Mouse (Mus musculus): Measurements from ENCODE around the gene Sptlc2.
A peak's percentile ranks its signal among the peaks of the same experiment; 100 is the strongest.
"Not testable (repeated sequence)": the region's sequence is repeated elsewhere in the genome, so short reads cannot be mapped to it uniquely, and the experiment has no call there.

The Sptlc2 gene

GRCm38 (mm10) chr12:87331908-87332307 lies 56.2 kb downstream of the Sptlc2 start:
- no peak for DNase-seq (ENCODE audit: low read depth, low spot score)

DNA sequence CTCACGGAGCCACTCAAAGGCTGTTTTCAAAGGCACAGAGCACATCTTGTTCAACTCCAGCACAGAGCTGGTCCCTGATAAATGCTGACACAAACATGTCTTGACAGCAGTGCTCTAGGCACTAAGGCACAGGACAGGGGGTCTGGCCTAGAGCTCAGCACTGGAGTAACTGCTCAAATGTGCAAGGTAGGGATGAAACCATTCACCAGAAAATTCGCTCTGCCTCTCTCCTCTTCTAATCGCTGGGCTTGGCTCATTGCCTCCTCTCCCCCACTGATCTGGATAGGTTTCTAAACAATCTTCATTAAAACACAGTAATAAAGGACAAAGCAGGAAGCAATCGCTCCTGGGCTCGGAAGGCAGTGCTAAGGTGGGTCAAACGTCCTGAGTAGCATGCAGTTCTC lies 57.1 kb downstream of the Sptlc2 start:
- DNase-seq (ENCODE audit: low read depth, low spot score), result no peak

GRCm38 (mm10) chr12:87330213-87330612 lies 57.9 kb downstream of the Sptlc2 start:
- DNase-seq (ENCODE audit: low read depth, low spot score), result peak; percentile 42

- DNase-seq (ENCODE audit: low read depth, low spot score), result no peak
Measured at GRCm38 (mm10) chr12:87328025-87328424, 60.1 kb downstream of the Sptlc2 start.

DNA sequence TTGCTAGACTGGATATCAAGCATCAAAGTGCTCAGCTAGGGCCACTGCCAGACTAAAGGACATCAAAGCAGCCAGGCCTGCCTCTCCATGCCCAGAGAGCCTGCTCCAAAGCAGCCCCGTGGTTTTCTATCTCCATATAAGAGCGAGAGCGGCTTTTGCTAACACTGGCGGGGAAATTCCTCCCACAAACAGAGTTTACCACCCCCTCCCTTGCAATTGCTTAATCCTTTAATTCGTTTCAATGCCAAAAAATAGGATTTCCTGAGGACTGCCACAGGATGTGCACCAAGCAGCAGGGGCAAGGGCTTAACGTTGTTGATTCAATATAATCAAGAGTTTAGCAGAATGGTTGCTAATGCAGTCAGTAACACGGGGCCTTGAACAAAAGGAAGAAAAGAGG lies 60.5 kb downstream of the Sptlc2 start:
- DNase-seq (ENCODE audit: low read depth, low spot score), result no peak

DNA sequence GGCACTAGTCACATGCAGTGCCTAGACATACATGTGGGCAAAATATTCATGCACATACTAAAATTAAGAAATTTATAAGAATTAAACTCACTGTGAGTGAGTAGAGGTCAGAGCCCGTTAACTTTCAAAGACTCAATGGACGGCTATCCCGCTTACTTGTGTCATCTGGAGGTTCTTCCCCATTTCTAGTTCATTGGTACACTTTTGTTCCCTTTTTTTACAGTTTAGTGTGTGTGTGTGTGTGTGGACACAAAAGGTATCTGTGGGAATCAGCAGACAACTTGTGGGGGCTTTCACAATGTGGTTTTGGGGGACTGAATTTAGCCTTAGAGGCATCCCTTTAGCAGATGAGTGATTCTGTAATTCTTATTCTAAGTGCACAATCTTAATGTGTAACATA lies 62.7 kb downstream of the Sptlc2 start:
- DNase-seq (ENCODE audit: low read depth, low spot score), result no peak

- DNase-seq (ENCODE audit: low read depth, low spot score), result no peak
Measured at GRCm38 (mm10) chr12:87319229-87319628, 68.9 kb downstream of the Sptlc2 start.

DNA sequence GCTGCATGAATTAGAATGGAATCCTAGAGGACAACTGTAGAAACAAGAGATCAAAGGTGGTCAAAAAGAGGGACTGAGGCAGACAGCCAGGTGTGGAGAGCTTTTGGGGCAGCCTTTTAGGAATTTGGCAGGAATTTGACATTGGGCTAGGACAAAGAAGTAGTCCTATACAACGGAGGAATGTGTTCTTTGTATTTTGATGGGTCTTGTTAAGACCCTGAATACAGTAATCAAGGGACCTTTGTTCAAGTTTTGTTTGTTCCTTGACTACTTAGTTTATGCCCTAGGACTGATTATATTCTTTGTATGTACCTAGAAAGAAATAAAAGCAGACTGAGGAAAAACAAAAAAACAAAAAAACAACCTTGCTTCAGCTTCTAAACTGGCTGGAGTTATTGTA lies 70.2 kb downstream of the Sptlc2 start:
- DNase-seq (ENCODE audit: low read depth, low spot score), result no peak

- DNase-seq (ENCODE audit: low read depth, low spot score), result no peak
Measured at GRCm38 (mm10) chr12:87313098-87313497, 75.1 kb downstream of the Sptlc2 start.

GRCm38 (mm10) chr12:87306584-87306844 lies 81.6 kb downstream of the Sptlc2 start:
- DNase-seq (ENCODE audit: low read depth, low spot score), result not testable (repeated sequence)

DNA sequence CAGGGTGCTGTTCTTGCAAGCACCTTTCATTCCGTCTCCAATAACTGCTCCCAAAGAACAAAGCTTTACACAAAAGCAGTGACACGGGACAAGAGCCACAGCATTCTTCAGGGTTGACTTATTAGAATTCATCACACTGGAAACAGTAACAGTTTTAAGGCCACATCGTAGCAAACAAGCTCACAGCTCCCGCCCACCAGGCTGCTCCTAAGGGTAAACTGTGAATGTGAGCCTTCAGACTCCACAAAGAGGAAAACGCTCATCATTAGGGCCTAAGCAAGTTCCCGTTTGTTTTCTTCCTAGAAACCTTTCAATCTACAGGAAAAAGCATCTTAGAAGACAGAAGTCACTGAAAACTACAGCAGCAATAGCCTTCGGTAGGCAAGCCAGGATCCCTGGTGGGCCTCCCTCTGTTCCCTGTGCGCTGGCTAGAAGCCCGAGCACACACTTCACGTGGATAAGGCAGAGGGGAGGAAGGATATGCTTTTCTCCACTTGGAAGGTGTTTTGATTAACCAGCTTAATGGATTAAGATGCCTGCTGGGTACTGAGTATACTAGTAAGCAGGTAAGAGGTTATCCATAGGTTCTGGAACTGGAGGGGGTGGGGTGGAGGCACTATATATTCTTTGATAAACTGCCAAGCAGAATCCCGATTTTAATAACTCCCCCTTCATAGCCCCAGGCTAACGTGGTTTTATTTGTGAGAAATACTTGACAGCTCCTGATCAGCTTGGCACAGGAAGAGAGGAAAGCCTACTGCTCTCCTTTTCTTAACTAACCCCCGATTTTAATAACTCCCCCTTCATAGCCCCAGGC lies 82.2 kb downstream of the Sptlc2 start:
- DNase-seq (ENCODE audit: low read depth, low spot score), result no peak

DNA sequence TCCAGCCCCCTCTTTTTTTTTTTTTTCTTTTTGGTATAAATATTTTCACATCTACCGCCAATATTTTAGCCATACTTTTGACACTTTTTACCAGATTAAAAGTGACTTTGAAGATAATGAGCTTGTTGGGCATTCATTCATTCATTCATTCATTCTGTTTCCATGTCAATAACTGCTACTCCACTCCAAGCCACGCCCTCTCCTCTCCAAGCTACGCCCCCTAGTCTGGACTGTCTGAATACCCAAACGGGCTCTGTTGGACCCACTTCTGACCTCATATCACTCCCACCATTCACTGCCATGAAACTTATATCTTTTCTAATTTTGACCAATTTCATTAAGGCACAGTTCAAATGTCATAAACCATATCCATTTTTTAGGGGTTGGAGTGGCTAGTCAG lies 87.0 kb downstream of the Sptlc2 start:
- DNase-seq (ENCODE audit: low read depth, low spot score), result no peak

GRCm38 (mm10) chr12:87300441-87300690 lies 87.8 kb downstream of the Sptlc2 start:
- DNase-seq (ENCODE audit: low read depth, low spot score), result no peak

- DNase-seq (ENCODE audit: low read depth, low spot score), result no peak
Measured at GRCm38 (mm10) chr12:87299657-87300440, 88.3 kb downstream of the Sptlc2 start, which contains the start of gene Ism2. TSS of gene Ism2 (minus strand) at chr12:87299705.

DNA sequence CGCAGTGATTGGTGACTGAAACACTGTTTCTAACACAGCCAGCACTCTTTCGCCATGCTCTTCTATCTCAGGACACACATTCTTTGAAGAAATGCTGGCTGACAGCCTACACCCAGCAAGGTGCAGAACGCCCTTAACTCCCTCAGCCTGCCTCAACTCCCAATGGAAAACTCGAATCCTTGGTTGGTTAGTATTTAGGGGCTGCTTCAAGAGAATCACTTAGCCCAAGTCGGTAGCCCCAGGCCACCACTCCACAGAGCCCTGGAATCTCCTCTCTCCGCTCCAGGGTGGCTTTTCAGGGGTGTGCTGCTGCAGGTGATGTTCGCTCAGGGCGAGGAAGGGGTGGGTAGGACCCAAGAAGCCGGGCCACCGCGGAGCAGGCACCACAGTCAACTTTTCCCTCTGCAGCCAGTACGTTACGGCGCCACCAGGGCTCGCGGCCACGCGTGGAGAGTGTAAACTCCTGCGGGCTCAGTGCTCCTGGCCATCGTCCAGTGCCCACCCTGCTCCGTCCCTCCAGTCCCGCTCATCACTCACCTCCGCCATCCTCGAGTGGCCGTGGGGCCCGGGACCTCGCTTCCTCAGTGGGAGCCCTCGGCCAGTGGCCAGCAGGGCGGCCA lies 89.0 kb downstream of the Sptlc2 start:
- DNase-seq (ENCODE audit: low read depth, low spot score), result no peak

- no peak for DNase-seq (ENCODE audit: low read depth, low spot score)
Measured at GRCm38 (mm10) chr12:87293934-87294333, 94.2 kb downstream of the Sptlc2 start.

GRCm38 (mm10) chr12:87289100-87289499 lies 99.1 kb downstream of the Sptlc2 start:
- DNase-seq (ENCODE audit: low read depth, low spot score), result no peak

- no peak for DNase-seq (ENCODE audit: low read depth, low spot score)
Measured at GRCm38 (mm10) chr12:87284726-87285125, 103.4 kb downstream of the Sptlc2 start.

- DNase-seq (ENCODE audit: low read depth, low spot score), result no peak
Measured at GRCm38 (mm10) chr12:87284268-87284667, 103.9 kb downstream of the Sptlc2 start.

- DNase-seq (ENCODE audit: low read depth, low spot score), result no peak
Measured at GRCm38 (mm10) chr12:87283706-87284105, 104.4 kb downstream of the Sptlc2 start.

- DNase-seq (ENCODE audit: low read depth, low spot score), result no peak
Measured at GRCm38 (mm10) chr12:87282743-87283142, 105.4 kb downstream of the Sptlc2 start.

DNA sequence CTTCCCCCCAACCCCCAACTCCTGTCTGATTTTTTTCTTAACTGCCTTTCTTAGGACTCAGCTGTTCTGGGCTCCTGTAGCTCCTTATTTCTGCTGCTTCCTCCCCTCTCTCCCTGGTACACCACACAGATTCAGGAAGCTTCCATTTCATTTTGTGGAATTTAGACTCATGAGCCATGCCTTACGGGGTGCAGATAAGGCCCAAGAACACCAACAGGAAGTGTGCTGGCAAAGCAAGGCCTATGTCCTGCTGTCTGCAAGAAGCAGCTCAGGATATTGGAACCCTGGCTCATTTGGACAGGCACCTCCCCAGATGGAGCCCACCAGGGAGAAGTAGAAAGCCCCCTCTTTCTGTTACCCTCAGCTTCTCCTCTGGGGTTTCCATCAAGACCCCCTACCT lies 106.4 kb downstream of the Sptlc2 start:
- DNase-seq (ENCODE audit: low read depth, low spot score), result no peak

DNA sequence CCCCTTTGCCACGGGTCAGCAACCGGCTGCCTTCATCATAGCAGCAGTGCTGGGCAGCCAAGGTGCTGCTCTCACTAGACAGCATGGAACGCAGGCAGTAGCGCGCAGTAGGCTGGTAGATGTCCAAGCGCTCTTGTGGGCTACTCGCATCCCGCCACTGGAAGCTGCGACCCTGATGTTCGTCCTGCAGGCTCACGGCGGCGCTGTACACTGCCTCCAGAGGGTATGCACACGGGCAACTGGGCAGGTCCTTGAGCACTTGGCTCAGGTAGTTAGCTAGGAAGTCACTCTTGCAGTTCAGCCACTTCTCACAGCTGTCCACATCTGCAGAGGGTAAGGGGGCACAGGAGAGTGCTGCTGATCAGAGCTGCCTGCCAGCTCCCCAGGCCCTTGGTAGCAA lies 108.3 kb downstream of the Sptlc2 start:
- DNase-seq (ENCODE audit: low read depth, low spot score), result no peak
